Mouse (Mus musculus) heart, embryonic 14.5 days (tissue): Measurements from ENCODE around the gene Mospd2. TPM values are rescaled to one million over a fixed set of nuclear protein-coding genes. Genes with fewer than 3 reads are reported as not detected.

Source experiments
- ATAC-seq: fragments of 200-750 bp; cut with Nextera tagmentation; 2 replicates; pipeline ENCODE4 v1.8.0; 2017; ENCODE audit warnings: low read depth, moderate TSS enrichment; ENCODE audit not compliant: insufficient number of reproducible peaks, insufficient read depth, low FRiP score
- H3K27ac ChIP-seq, 2 experiments: fragments of 200-500 bp in 1 of 2; fragments of 300-500 bp in 1 of 2; sonication (generic) in 1 of 2; replicated peaks in 1 of 2; 2 replicates each; pipeline ENCODE4 v1.5.1; 2012 to 2014; ENCODE audit warnings: low read depth in 2 of 2, low read length in 2 of 2, control low read depth in 1 of 2, mild to moderate bottlenecking in 1 of 2, mixed read lengths in 1 of 2; ENCODE audit not compliant: control insufficient read depth in 1 of 2, insufficient read depth in 1 of 2
- H3K27me3 ChIP-seq: fragments of 300-500 bp; sonication (generic); 2 replicates; pipeline ENCODE4 v1.6.1; 2014; ENCODE audit warnings: mild to moderate bottlenecking, low read length, control low read depth; ENCODE audit not compliant: control insufficient read depth, insufficient read depth
- H3K36me3 ChIP-seq: fragments of 300-500 bp; sonication (generic); 2 replicates; pipeline ENCODE4 v1.6.1; 2014; ENCODE audit warnings: mild to moderate bottlenecking, control low read depth, low read length, mixed read lengths; ENCODE audit not compliant: control insufficient read depth, insufficient read depth
- H3K4me1 ChIP-seq, 2 experiments: fragments of 200-500 bp in 1 of 2; fragments of 300-500 bp in 1 of 2; sonication (generic) in 1 of 2; 2 replicates each; pipeline ENCODE4 v1.6.1; 2012 to 2014; ENCODE audit warnings: low read length in 2 of 2, control low read depth in 1 of 2, mixed read lengths in 1 of 2; ENCODE audit not compliant: control insufficient read depth in 2 of 2, insufficient read depth in 2 of 2
- H3K4me2 ChIP-seq: fragments of 300-500 bp; sonication (generic); 2 replicates; pipeline ENCODE4 v1.6.1; 2014; ENCODE audit warnings: mild to moderate bottlenecking, low read length
- H3K4me3 ChIP-seq, 2 experiments: fragments of 200-500 bp in 1 of 2; fragments of 300-500 bp in 1 of 2; sonication (generic) in 1 of 2; 2 replicates each; pipeline ENCODE4 v1.5.1; 2012 to 2014; ENCODE audit warnings: low read length in 2 of 2, mild to moderate bottlenecking in 2 of 2, control low read depth in 1 of 2, low read depth in 1 of 2, moderate library complexity in 1 of 2; ENCODE audit not compliant: control insufficient read depth in 1 of 2, insufficient read depth in 1 of 2
- H3K9ac ChIP-seq: fragments of 300-500 bp; sonication (generic); 2 replicates; pipeline ENCODE4 v1.6.1; 2014; ENCODE audit warnings: mild to moderate bottlenecking, low read length
- H3K9me3 ChIP-seq: fragments of 300-500 bp; sonication (generic); 2 replicates; pipeline ENCODE4 v1.6.1; 2016; ENCODE audit warnings: low read length, control low read depth; ENCODE audit not compliant: control insufficient read depth
- WGBS: fragments of 180-500 bp; shearing (Covaris S2); extraction: QIAGEN DNeasy Blood & Tissue Kit; methylation state at CpG from one replicate; pipeline ENCODE4 v1.1.7; 2014; 5-methylcytosine and 5-hydroxymethylcytosine counted together
- polyA plus RNA-seq: library from polyadenylated mRNA; unstranded; fragments of >200 nt; fragmentation: Nextera tagmentation; extraction: Ambion mirVana; gene quantifications from 2 replicates; pipeline ENCODE4 v1.2.1, GENCODE M21; 2014

Mospd2 gene
- polyA plus RNA-seq, 1 experiment from 2014 or later = 11.5 TPM

DNA sequence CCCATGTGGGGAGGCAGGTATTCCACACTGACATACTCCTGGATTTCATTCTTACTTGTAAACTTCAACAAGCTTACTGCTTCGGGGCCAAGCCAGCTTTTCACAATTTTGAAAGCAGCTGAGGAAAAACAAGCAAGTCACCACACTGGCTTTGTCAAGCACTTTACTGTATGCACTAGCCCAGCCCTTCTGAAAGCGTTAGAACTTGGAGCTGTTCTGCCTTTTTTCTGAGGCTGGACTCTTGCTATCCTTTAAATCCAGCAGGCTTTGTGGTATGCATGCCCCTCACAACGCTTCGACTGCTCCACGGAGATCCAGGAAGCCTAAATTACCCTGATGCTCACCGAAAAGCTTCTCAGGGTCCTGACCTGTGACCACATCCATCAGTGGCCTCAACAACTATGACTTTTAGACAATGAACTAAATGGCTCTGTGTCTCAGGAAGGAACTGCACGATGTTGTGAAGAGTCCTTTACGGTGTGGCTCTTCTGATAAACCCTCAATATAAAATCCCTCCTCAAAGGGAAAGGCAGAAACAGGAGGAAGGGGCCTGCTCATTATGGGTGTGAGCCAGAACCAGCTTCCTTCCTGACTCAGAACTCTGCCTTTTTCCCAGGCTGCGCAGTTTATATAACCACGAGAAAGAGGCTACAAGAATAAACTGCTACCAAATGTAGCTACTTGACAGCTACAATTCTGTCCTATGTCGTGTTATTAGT, 28.2 kb downstream of the Mospd2 start:
- no peaks in the 10 kb centered on the region for H3K9me3 ChIP-seq
- no peaks in the 10 kb centered on the region for H3K4me1 ChIP-seq
- no peaks in the 10 kb centered on the region for H3K36me3 ChIP-seq
- ATAC-seq = no peak
- no peaks in the 10 kb centered on the region for H3K27me3 ChIP-seq
- no peak overlapping the region for H3K4me3 ChIP-seq
- 69% methylated on average over 11 of the region's 11 CpGs for WGBS
- no peak overlapping the region for H3K9ac ChIP-seq
- H3K27ac ChIP-seq = peak overlapping the region in 1 of 2 experiments; percentile 16; a peak in 2 of 4 replicates
- no peak overlapping the region for H3K4me2 ChIP-seq

- Histone ChIP-seq H3K27ac (no peak overlapping the region), H3K9ac (no peak overlapping the region), H3K4me2 (no peak overlapping the region), H3K27me3 (no peaks in the 10 kb centered on the region), H3K4me1 (no peaks in the 10 kb centered on the region), H3K4me3 (no peak overlapping the region), H3K9me3 (no peaks in the 10 kb centered on the region), H3K36me3 (peaks cover 13% of the 10 kb centered on the region; the same call in 1 of the 2 replicates)
- ATAC-seq = no peak
- whole genome bisulfite sequencing = 92% methylated on average over 5 of the region's 5 CpGs
Observed at GRCm38 (mm10) chrX:164941540-164941939, 38.6 kb downstream of the Mospd2 start.

DNA sequence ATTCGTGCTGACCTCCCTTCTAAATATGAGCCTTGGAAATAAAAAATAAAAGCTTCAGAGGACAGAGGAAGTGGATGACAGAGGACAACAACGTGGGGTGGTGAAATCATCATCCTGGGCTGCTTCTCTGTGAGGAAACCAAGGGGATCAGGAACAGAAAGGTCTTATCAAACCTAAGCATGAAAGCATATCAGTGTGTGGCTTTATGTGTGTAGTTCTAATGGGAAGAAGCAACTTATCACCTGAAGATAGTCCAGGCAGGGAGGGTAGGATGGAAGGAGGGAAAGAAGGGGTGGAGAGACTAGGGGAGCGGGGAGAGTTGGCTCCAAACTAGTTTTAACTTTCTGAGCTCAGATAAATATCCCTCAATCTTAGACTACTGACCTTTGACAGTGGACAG, 67.2 kb downstream of the Mospd2 start:
- no peak overlapping the region for H3K27ac ChIP-seq
- ATAC-seq = no peak
- WGBS = 53% methylated on average over 3 of the region's 3 CpGs

DNA sequence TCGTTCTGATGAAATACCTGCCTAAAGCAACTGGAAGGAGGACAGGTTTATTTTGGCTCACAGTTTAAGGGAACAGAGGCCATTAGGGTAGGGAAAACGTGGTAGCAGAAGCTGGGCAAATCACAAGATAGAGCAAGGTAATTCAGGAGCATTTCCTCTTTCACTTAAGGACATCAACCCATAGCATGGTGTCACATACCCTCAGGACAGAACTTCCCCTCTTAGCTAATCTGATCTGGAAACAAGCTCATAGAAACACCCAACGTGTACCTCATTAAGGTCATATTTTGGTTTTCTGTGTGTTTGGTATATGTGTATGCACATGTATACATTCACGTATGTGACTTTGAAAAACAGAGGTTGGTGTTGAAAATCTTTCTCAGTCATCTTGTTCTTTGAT, 68.0 kb downstream of the Mospd2 start:
- H3K9ac ChIP-seq = no peak overlapping the region
- no peaks in the 10 kb centered on the region for H3K27me3 ChIP-seq
- H3K27ac ChIP-seq = no peak overlapping the region
- 71% methylated on average over 4 of the region's 4 CpGs for WGBS
- H3K4me1 ChIP-seq = no peaks in the 10 kb centered on the region
- no peaks in the 10 kb centered on the region for H3K9me3 ChIP-seq
- no peak overlapping the region for H3K4me2 ChIP-seq
- H3K4me3 ChIP-seq = no peak overlapping the region
- no peaks in the 10 kb centered on the region for H3K36me3 ChIP-seq
- ATAC-seq = no peak

More for the DNA sequence above, 67.2 kb downstream of the Mospd2 start:
- Histone ChIP-seq H3K9ac (no peak overlapping the region), H3K9me3 (no peaks in the 10 kb centered on the region), H3K36me3 (no peaks in the 10 kb centered on the region), H3K27me3 (no peaks in the 10 kb centered on the region), H3K4me3 (no peak overlapping the region), H3K4me1 (no peaks in the 10 kb centered on the region), H3K4me2 (no peak overlapping the region)

GRCm38 (mm10) chrX:164901847-164902246, 78.3 kb downstream of the Mospd2 start:
- no peak for ATAC-seq
- Histone ChIP-seq H3K4me3 (no peak overlapping the region), H3K27me3 (no peaks in the 10 kb centered on the region)

DNA sequence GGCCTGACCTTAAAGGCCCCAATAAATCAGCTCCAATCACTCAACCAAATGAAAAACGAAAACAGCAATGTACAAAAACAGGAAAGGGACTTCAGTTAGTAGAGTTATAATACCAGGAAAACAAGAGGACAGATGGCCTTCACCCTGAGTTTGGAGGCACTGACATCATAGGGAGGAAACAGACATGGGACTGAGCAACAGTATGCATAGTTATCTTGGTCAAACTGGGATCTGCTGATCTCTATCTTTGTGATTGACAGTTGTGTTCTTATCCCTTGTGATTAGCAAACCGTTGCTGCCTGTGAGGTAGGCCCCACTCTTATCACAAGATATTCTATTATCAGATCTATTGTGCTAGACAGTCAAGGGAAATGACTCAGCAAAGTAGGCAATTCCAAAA, 80.4 kb downstream of the Mospd2 start:
- Histone ChIP-seq H3K27ac (no peak overlapping the region), H3K9ac (no peak overlapping the region), H3K9me3 (no peaks in the 10 kb centered on the region), H3K36me3 (no peaks in the 10 kb centered on the region), H3K27me3 (no peaks in the 10 kb centered on the region), H3K4me3 (no peak overlapping the region), H3K4me1 (no peaks in the 10 kb centered on the region), H3K4me2 (no peak overlapping the region)
- WGBS = 32% methylated on average over 2 of the region's 2 CpGs
- no peak for ATAC-seq

More at GRCm38 (mm10) chrX:164901847-164902246, 78.3 kb downstream of the Mospd2 start:
- Histone ChIP-seq H3K27ac (no peak overlapping the region), H3K9ac (no peak overlapping the region), H3K36me3 (no peaks in the 10 kb centered on the region), H3K4me1 (no peaks in the 10 kb centered on the region), H3K4me2 (no peak overlapping the region), H3K9me3 (no peaks in the 10 kb centered on the region)
- 62% methylated on average over 2 of the region's 2 CpGs for WGBS

DNA sequence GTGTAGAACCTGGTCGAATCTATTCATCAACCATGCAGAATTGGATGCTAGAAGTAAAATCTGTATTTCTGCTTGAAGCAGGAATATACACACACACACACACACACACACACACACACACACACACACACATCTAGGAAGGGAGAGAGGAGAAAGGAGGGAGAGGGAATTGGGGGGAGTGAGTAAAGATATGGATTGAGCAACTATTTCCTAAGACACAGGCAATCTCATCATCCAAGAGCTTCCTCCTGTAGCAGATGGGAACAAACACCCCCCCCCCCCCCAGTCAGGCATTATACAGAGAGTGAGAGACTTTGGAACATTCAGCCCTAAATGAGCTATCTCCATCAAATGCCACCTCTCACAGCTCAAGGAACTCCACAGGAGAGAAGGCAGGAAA, 93.9 kb downstream of the Mospd2 start:
- no peak overlapping the region for H3K9ac ChIP-seq
- 72% methylated on average over 1 of the region's 1 CpGs for WGBS

More for the DNA sequence above, 93.9 kb downstream of the Mospd2 start:
- H3K4me3 ChIP-seq = no peak overlapping the region
- no peaks in the 10 kb centered on the region for H3K9me3 ChIP-seq
- no peaks in the 10 kb centered on the region for H3K4me1 ChIP-seq
- no peak overlapping the region for H3K27ac ChIP-seq
- no peaks in the 10 kb centered on the region for H3K27me3 ChIP-seq
- H3K4me2 ChIP-seq = no peak overlapping the region
- ATAC-seq = no peak
- H3K36me3 ChIP-seq = no peaks in the 10 kb centered on the region
